ENCODE assay signal across 8 mouse cellular contexts in the genomic region with DNA sequence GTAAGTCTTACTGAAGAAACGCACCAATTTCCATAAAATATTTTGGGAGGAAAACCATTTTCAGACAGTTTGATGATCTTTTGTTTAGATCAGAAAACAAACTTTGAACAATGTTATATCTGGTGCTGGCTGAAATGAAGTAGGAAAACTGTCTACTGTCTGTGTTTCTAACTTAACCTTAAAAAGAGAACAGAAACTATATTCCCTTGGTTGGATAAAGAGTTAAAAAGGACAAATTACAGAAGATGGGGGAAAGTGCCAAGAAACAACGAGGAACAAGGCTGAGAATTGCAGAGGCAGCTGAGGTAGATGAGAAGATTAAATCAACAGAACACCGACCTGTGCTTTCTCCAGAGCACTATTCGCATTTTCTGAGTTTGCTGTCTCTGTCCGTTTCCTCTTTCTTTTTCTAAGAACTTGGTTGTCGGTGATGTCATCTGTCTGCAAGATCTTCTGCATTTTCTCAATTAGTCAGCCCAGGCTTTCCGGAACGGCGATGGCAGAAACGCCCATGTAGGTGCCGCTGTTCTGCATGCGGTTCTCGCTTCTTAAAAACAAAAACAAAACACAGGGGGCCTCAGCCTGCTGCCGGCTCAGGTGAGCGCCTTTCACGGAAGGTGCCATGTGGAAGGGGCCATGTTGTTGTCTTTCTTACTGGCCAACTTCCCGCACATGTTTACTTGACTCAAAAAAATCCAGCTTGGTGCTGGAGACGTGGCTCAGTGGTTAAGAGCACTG. TPM values are rescaled to one million over a fixed set of nuclear protein-coding genes. Genes with fewer than 3 reads are reported as not detected.
A peak's percentile ranks its signal among the peaks of the same experiment; 100 is the strongest.
DNase-seq lines count a peak whose midpoint lies in the region; ATAC-seq and TF ChIP-seq lines count a peak whose summit lies in the region.

No protein-coding gene starts in this region.

- no peaks in the 10 kb centered on the region; the same call in 1 of the 2 replicates for H3K4me1 ChIP-seq in heart, adult 2 months (ENCODE audit: control insufficient read depth, insufficient read depth, low read length)
- H3K4me1 ChIP-seq in kidney, embryonic 14.5 days (ENCODE audit: control insufficient read depth, insufficient read depth, low read length): no peaks in the 10 kb centered on the region
- H3K4me1 ChIP-seq in liver, embryonic 16.5 days (ENCODE audit: control insufficient read depth, low read depth, low read length): no peaks in the 10 kb centered on the region

- H3K4me3 ChIP-seq in heart, adult 2 months: peak overlapping the region; percentile 37
- H3K4me3 ChIP-seq in kidney, embryonic 14.5 days (ENCODE audit: low read length): peak overlapping the region; percentile 21
- peak overlapping the region; percentile 21; the same call in 1 of the 2 replicates for H3K4me3 ChIP-seq in liver, embryonic 16.5 days (ENCODE audit: low read depth, low read length)

- no peak for TF ChIP-seq EP300 in heart, adult 2 months (IDR thresholded peaks at IDR 0.05; ENCODE audit: insufficient read depth, low read depth, low read length)

- TF ChIP-seq CTCF in heart, adult 2 months (IDR thresholded peaks at IDR 0.05): peak; percentile 55

- no peak for TF ChIP-seq POLR2A in heart, adult 2 months (IDR thresholded peaks at IDR 0.05; ENCODE audit: insufficient read depth, low read depth, low read length)

- intact Hi-C loops in heart, adult 2 months (cut with DNase I): loop anchor here (5.0 kb wide), 1 partner anchor 71 kb away; a partner anchor contains a TSS

- peak; percentile 24 for DNase-seq in ovary, postnatal 36 days (ENCODE audit: low spot score)
- no peak for DNase-seq in ovary, adult 18-20 months (ENCODE audit: low spot score)
- DNase-seq in brain, adult 2 months (ENCODE audit: low read depth, low spot score): peak; percentile 74
- DNase-seq in heart, adult 2 months: peak; percentile 50 to 66
- no peak for DNase-seq in cerebellum, adult 11 months

- peak overlapping the region; percentile 45; the same call in 1 of the 2 replicates for H3K27ac ChIP-seq in heart, adult 2 months
- H3K27ac ChIP-seq in kidney, embryonic 14.5 days (ENCODE audit: low read depth, low read length): no peak overlapping the region
- H3K27ac ChIP-seq in liver, embryonic 16.5 days (ENCODE audit: low read length): no peak overlapping the region

- no peaks in the 10 kb centered on the region for H3K36me3 ChIP-seq in heart, adult 2 months (ENCODE audit: control insufficient read depth, insufficient read depth, low read length)
- H3K36me3 ChIP-seq in kidney, embryonic 14.5 days (ENCODE audit: control insufficient read depth, insufficient read depth, low read length): no peaks in the 10 kb centered on the region
- H3K36me3 ChIP-seq in liver, embryonic 16.5 days (ENCODE audit: control insufficient read depth, insufficient read depth): no peaks in the 10 kb centered on the region

- no peaks in the 10 kb centered on the region for H3K27me3 ChIP-seq in heart, adult 2 months (ENCODE audit: control insufficient read depth, insufficient read depth, low read length)
- H3K27me3 ChIP-seq in kidney, embryonic 14.5 days (ENCODE audit: control insufficient read depth, insufficient read depth, low read length): no peaks in the 10 kb centered on the region
- no peaks in the 10 kb centered on the region for H3K27me3 ChIP-seq in liver, embryonic 16.5 days (ENCODE audit: control insufficient read depth, insufficient read depth, low read depth, low read length)

- H3K79me2 ChIP-seq in heart, adult 2 months (replicated peaks; ENCODE audit: control insufficient read depth, insufficient read depth, low read length): no peaks in the 10 kb centered on the region

- no peak for ATAC-seq in kidney, embryonic 14.5 days (ENCODE audit: low FRiP score, low TSS enrichment)
- ATAC-seq in liver, embryonic 16.5 days (ENCODE audit: low read depth): no peak
- peak; percentile 90 for ATAC-seq in neutrophil, adult 5-6 weeks (ENCODE audit: extremely low read depth, insufficient number of reproducible peaks, low FRiP score, poor library complexity, severe bottlenecking)

- no peaks in the 10 kb centered on the region for H3K9me3 ChIP-seq in kidney, embryonic 14.5 days (ENCODE audit: control insufficient read depth, low read length)
- H3K9me3 ChIP-seq in liver, embryonic 16.5 days (replicated peaks; ENCODE audit: control insufficient read depth, low read length): no peaks in the 10 kb centered on the region

- no peak overlapping the region for H3K9ac ChIP-seq in heart, adult 2 months (ENCODE audit: low read depth, low read length)
- H3K9ac ChIP-seq in kidney, embryonic 14.5 days (ENCODE audit: low read depth, low read length): no peak overlapping the region
- H3K9ac ChIP-seq in liver, embryonic 16.5 days (ENCODE audit: low read depth, low read length): no peak overlapping the region

- 13% methylated on average over 18 of the region's 18 CpGs for WGBS in heart, adult 2 months
- 24% methylated on average over 18 of the region's 18 CpGs for WGBS in kidney, embryonic 14.5 days
- WGBS in liver, embryonic 16.5 days (ENCODE audit: insufficient replicate concordance): 6% methylated on average over 18 of the region's 18 CpGs

- H3K4me2 ChIP-seq in kidney, embryonic 14.5 days (replicated peaks; ENCODE audit: low read depth, low read length): peak overlapping the region; percentile 47
- peak overlapping the region; percentile 30 for H3K4me2 ChIP-seq in liver, embryonic 16.5 days (ENCODE audit: low read depth, low read length)

RNA-seq across cellular contexts. Expression of a gene that starts 24.3 kb away (rescaled TPM):
- total RNA-seq in heart, adult 2 months (2021): 1 to 10 TPM; 2.1 to 3.0 TPM
- 0.61 and 2.9 TPM in 2 replicates for polyA plus RNA-seq in heart, adult 2 months (2012; rRNA removed)
- 0.47 and 0.55 TPM in 2 replicates for polyA plus RNA-seq in kidney, embryonic 14.5 days (2014; fragmentation: Nextera tagmentation; extraction: Ambion mirVana)
- 0.44 and 0.56 TPM in 2 replicates for polyA plus RNA-seq in liver, embryonic 16.5 days (2015; fragmentation: Nextera tagmentation; extraction: Ambion mirVana)
- total RNA-seq in neutrophil, adult 5-6 weeks (2017): 0.25 and 0.35 TPM in 2 replicates

RNA-seq across cellular contexts. Expression of a gene that starts 24.8 kb away (rescaled TPM):
- 100 to 1,000 TPM; 334 to 404 TPM for total RNA-seq in heart, adult 2 months (2021)
- 66.7 and 85.7 TPM in 2 replicates for polyA plus RNA-seq in heart, adult 2 months (2012; rRNA removed)
- 26.0 and 44.3 TPM in 2 replicates for polyA plus RNA-seq in kidney, embryonic 14.5 days (2014; fragmentation: Nextera tagmentation; extraction: Ambion mirVana)
- 7.7 and 8.0 TPM in 2 replicates for polyA plus RNA-seq in liver, embryonic 16.5 days (2015; fragmentation: Nextera tagmentation; extraction: Ambion mirVana)
- 1.1 and 1.5 TPM in 2 replicates for total RNA-seq in neutrophil, adult 5-6 weeks (2017)

Comparison
In these comparisons a context has a peak if more than half of its experiments do, and no peak if none do; other contexts are left out.
1. DNase-seq: peak in ovary, postnatal 36 days (single experiment), brain, adult 2 months (single experiment) and heart, adult 2 months (2 of 2); none in ovary, adult 18-20 months (single experiment) and cerebellum, adult 11 months (single experiment).
2. Peak in every context shown above with its lines, with median percentiles within 50 percentile points of each other: H3K4me3 ChIP-seq.